In genomic region chr7:128750296-128750695, GRCm38 (mm10) we compare ENCODE assay signal across 23 mouse cellular contexts. TPM values are rescaled to one million over a fixed set of nuclear protein-coding genes. Genes with fewer than 3 reads are reported as not detected.
A peak's percentile ranks its signal among the peaks of the same experiment; 100 is the strongest.
DNase-seq lines count a peak whose midpoint lies in the region; ATAC-seq and TF ChIP-seq lines count a peak whose summit lies in the region.
"Had no signal": no experiment of that assay in that cellular context is flagged by ENCODE, and none has a peak within 500 bp of the region (broad histone marks: within the 10 kb centered on the region; RNA-seq: fewer than 3 reads in every experiment).

No protein-coding gene starts in this region.

- H3K4me2 ChIP-seq in hindbrain, postnatal 0 days (ENCODE audit: low read depth, low read length): no peak overlapping the region
- H3K4me2 ChIP-seq in hindbrain, embryonic 16.5 days (ENCODE audit: low read length): no peak overlapping the region
- H3K4me2 ChIP-seq: embryonic facial prominence, embryonic 12.5 days; forebrain, embryonic 12.5 days; stomach, embryonic 15.5 days had no signal

- 74% methylated on average over 9 of the region's 9 CpGs for WGBS in hindbrain, postnatal 0 days
- 84% methylated on average over 9 of the region's 9 CpGs for WGBS in hindbrain, embryonic 16.5 days

- peak; percentile 47 for DNase-seq in cerebellum, adult 11 months
- DNase-seq in hindbrain, postnatal 0 days (ENCODE audit: low spot score): peak; percentile 31
- peak; percentile 67 for DNase-seq in cerebellum, adult 11-12 months
- peak; percentile 84 to 90 for DNase-seq in cerebellum, postnatal 10 days
- no peak for DNase-seq in thymus, postnatal 4 days
- no peak for DNase-seq in gastrocnemius, postnatal 14 days
- DNase-seq: adrenal gland, adult 8-10 months; kidney, postnatal 4 days; layer of hippocampus, adult 9-11 months; lung, postnatal 4 days; right cerebral cortex, adult 18-20 months; right cerebral cortex, postnatal 4 days; thymus, adult 2 months had no signal

- intact Hi-C loops in gastrocnemius, postnatal 14 days (cut with DNase I; ENCODE audit: low total_unique reads): no loop called here

- no peak for ATAC-seq in cerebellum, adult (ENCODE audit: insufficient number of reproducible peaks, low FRiP score, low TSS enrichment)
- ATAC-seq in hindbrain, postnatal 0 days: no peak
- ATAC-seq in hindbrain, embryonic 16.5 days: no peak
- ATAC-seq: activated CD4-positive, CD25-positive, alpha-beta regulatory T cell, adult 4 months; intestine, postnatal 0 days; midbrain, embryonic 16.5 days had no signal

- H3K27ac ChIP-seq in hindbrain, postnatal 0 days: no peak overlapping the region
- no peak overlapping the region for H3K27ac ChIP-seq in hindbrain, embryonic 16.5 days (ENCODE audit: low read depth, low read length)
- H3K27ac ChIP-seq: embryonic facial prominence, embryonic 12.5 days; forebrain, embryonic 12.5 days; hindbrain, embryonic 10.5 days; left cerebral cortex, adult 2 months; stomach, embryonic 15.5 days had no signal

- H3K36me3 ChIP-seq in hindbrain, postnatal 0 days (ENCODE audit: insufficient read depth, low read length): peaks cover 36% of the 10 kb centered on the region; the same call in 1 of the 2 replicates
- H3K36me3 ChIP-seq in hindbrain, embryonic 16.5 days (ENCODE audit: control insufficient read depth, insufficient read depth, low read length): peaks cover 22% of the 10 kb centered on the region

- no peaks in the 10 kb centered on the region for H3K27me3 ChIP-seq in hindbrain, postnatal 0 days (ENCODE audit: insufficient read depth, low read length)
- no peaks in the 10 kb centered on the region for H3K27me3 ChIP-seq in hindbrain, embryonic 16.5 days (replicated peaks; ENCODE audit: control insufficient read depth, insufficient read depth, low read length)
- H3K27me3 ChIP-seq: embryonic facial prominence, embryonic 12.5 days; forebrain, embryonic 12.5 days; stomach, embryonic 15.5 days had no signal

- no peak for TF ChIP-seq CTCF in hindbrain, postnatal 0 days (IDR thresholded peaks at IDR 0.05; ENCODE audit: low read depth)

- peaks cover 9% of the 10 kb centered on the region; the same call in 1 of the 2 replicates for H3K4me1 ChIP-seq in hindbrain, postnatal 0 days (ENCODE audit: insufficient read depth, low read length)
- H3K4me1 ChIP-seq in hindbrain, embryonic 16.5 days (ENCODE audit: control insufficient read depth, insufficient read depth, low read depth, low read length): peaks cover 20% of the 10 kb centered on the region

- H3K4me3 ChIP-seq in hindbrain, postnatal 0 days (ENCODE audit: low read length): no peak overlapping the region
- no peak overlapping the region for H3K4me3 ChIP-seq in hindbrain, embryonic 16.5 days (ENCODE audit: low read length)
- H3K4me3 ChIP-seq: embryonic facial prominence, embryonic 12.5 days; forebrain, embryonic 12.5 days; hindbrain, embryonic 10.5 days; left cerebral cortex, adult 2 months; stomach, embryonic 15.5 days had no signal

- H3K9me3 ChIP-seq in hindbrain, postnatal 0 days (ENCODE audit: low read length): no peaks in the 10 kb centered on the region
- no peaks in the 10 kb centered on the region for H3K9me3 ChIP-seq in hindbrain, embryonic 16.5 days (ENCODE audit: control insufficient read depth, low read length)
- H3K9me3 ChIP-seq: embryonic facial prominence, embryonic 12.5 days; forebrain, embryonic 12.5 days; hindbrain, embryonic 10.5 days; stomach, embryonic 15.5 days had no signal

- H3K9ac ChIP-seq in hindbrain, postnatal 0 days (replicated peaks; ENCODE audit: low read length): no peak overlapping the region
- H3K9ac ChIP-seq in hindbrain, embryonic 16.5 days (ENCODE audit: low read depth, low read length): no peak overlapping the region
- H3K9ac ChIP-seq: embryonic facial prominence, embryonic 12.5 days; forebrain, embryonic 12.5 days; stomach, embryonic 15.5 days had no signal

RNA-seq across cellular contexts. Expression of gene Sec23ip, which starts 5.6 kb away (rescaled TPM):
- 18.7 and 19.0 TPM in 2 replicates for total RNA-seq in hindbrain, postnatal 0 days (2014; rRNA removed)
- 24.6 and 26.1 TPM in 2 replicates for polyA plus RNA-seq in hindbrain, postnatal 0 days (2015; fragmentation: Nextera tagmentation; extraction: Ambion mirVana)
- 32.8 and 36.3 TPM in 2 replicates for polyA plus RNA-seq in hindbrain, embryonic 16.5 days (2015; fragmentation: Nextera tagmentation; extraction: Ambion mirVana)
- 10 to 100 TPM; 17.4 to 22.6 TPM for total RNA-seq in gastrocnemius, postnatal 14 days (2021)

RNA-seq across cellular contexts. Expression of gene Mcmbp, which starts 10.0 kb away (rescaled TPM):
- 28.7 and 39.4 TPM in 2 replicates for total RNA-seq in hindbrain, postnatal 0 days (2014; rRNA removed)
- polyA plus RNA-seq in hindbrain, postnatal 0 days (2015; fragmentation: Nextera tagmentation; extraction: Ambion mirVana): 38.5 and 41.2 TPM in 2 replicates
- polyA plus RNA-seq in hindbrain, embryonic 16.5 days (2015; fragmentation: Nextera tagmentation; extraction: Ambion mirVana): 34.6 and 40.4 TPM in 2 replicates
- 10 to 100 TPM; 16.3 to 18.5 TPM for total RNA-seq in gastrocnemius, postnatal 14 days (2021)

Comparison
In these comparisons a context has a peak if more than half of its experiments do, and no peak if none do; other contexts are left out.
1. DNase-seq: peak in cerebellum, adult 11 months (single experiment), hindbrain, postnatal 0 days (single experiment), cerebellum, adult 11-12 months (single experiment) and cerebellum, postnatal 10 days (2 of 2); none in thymus, postnatal 4 days (single experiment) and gastrocnemius, postnatal 14 days (single experiment).